ENCODE assay signal across 10 mouse cellular contexts in genomic region chr17:63289317-63289913, GRCm38 (mm10).
A peak's percentile ranks its signal among the peaks of the same experiment; 100 is the strongest.
DNase-seq lines count a peak whose midpoint lies in the region; TF ChIP-seq lines count a peak whose summit lies in the region.
"Had no signal": no experiment of that assay in that cellular context is flagged by ENCODE, and none has a peak within 500 bp of the region (broad histone marks: within the 10 kb centered on the region; RNA-seq: fewer than 3 reads in every experiment).

No protein-coding gene starts in this region.

- no peak for TF ChIP-seq CTCF in layer of hippocampus, adult 2 months (conservative IDR thresholded peaks at IDR 0.05)

- H3K27ac ChIP-seq in layer of hippocampus, adult 2 months: peak overlapping the region; percentile 40
- H3K27ac ChIP-seq: forebrain, embryonic 12.5 days; stomach, embryonic 15.5 days had no signal

- no peak overlapping the region for H3K4me3 ChIP-seq in layer of hippocampus, adult 2 months
- H3K4me3 ChIP-seq: forebrain, embryonic 12.5 days; stomach, embryonic 15.5 days had no signal

- peak; percentile 15 for DNase-seq in adrenal gland, adult 2 months
- no peak for DNase-seq in adrenal gland, adult 18-20 months (ENCODE audit: low spot score in 2 of 2)
- no peak for DNase-seq in layer of hippocampus, adult 2 months (ENCODE audit: low spot score in 2 of 2)
- no peak for DNase-seq in layer of hippocampus, adult 11-12 months (ENCODE audit: low spot score)
- DNase-seq in cerebellum, adult 9-10 months: peak; percentile 61
- peak; percentile 24 to 38 for DNase-seq in kidney, postnatal 36 days
- no peak for DNase-seq in neural tube, embryonic 10.5 days (ENCODE audit: extremely low spot score, low spot score)
- DNase-seq in frontal cortex, postnatal 25 days (ENCODE audit: low spot score in 2 of 2): no peak

Comparison
In these comparisons a context has a peak if more than half of its experiments do, and no peak if none do; other contexts are left out.
1. DNase-seq: peak in adrenal gland, adult 2 months (single experiment), cerebellum, adult 9-10 months (single experiment) and kidney, postnatal 36 days (2 of 2); none in adrenal gland, adult 18-20 months (0 of 2), layer of hippocampus, adult 2 months (0 of 2), layer of hippocampus, adult 11-12 months (single experiment), neural tube, embryonic 10.5 days (single experiment) and frontal cortex, postnatal 25 days (0 of 2).